Mouse (Mus musculus) lung, adult 2 months (tissue): ENCODE results near the gene Prelp.

Experiments
- CTCF ChIP-seq: fragments of 200-500 bp; IDR thresholded peaks from 2 replicates; pipeline ENCODE4 v1.5.1; 2011; ENCODE audit warnings: mild to moderate bottlenecking, low read length, control low read depth; ENCODE audit not compliant: insufficient read depth
- POLR2A ChIP-seq: fragments of 200-500 bp; IDR thresholded peaks from 2 replicates; pipeline ENCODE4 v1.6.1; 2011; ENCODE audit warnings: low read depth, mild to moderate bottlenecking, control low read depth, low read length, borderline replicate concordance; ENCODE audit errors: extremely low read depth

GRCm38 (mm10) chr1:133936169-133936568, 15.0 kb upstream of the Prelp start:
- TF ChIP-seq POLR2A (no peak), CTCF (no peak)
